Mouse (Mus musculus): ENCODE results near the gene Fam160a1. TPM values are rescaled to one million over a fixed set of nuclear protein-coding genes. Genes with fewer than 3 reads are reported as not detected.

The Fam160a1 gene
- polyA plus RNA-seq (2012; rRNA removed), result 2.5 and 4.7 TPM in 2 replicates

GRCm38 (mm10) chr3:85817191-85817590 is at the start of gene Fam160a1:
TSS of gene Fam160a1 (minus strand) at chr3:85817291.
- Histone ChIP-seq H3K4me1 (ENCODE audit: control insufficient read depth, insufficient read depth, low read length) (no peaks in the 10 kb centered on the region), H3K4me3 (ENCODE audit: insufficient read depth, low read length) (no peak within 1 kb of the TSS), H3K27ac (ENCODE audit: insufficient read depth, low read length) (no peak within 1 kb of the TSS)
- no peak for TF ChIP-seq POLR2A (IDR thresholded peaks at IDR 0.05; ENCODE audit: extremely low read depth, insufficient read depth, low read length)
- TF ChIP-seq CTCF (IDR thresholded peaks at IDR 0.05; ENCODE audit: extremely low read depth, insufficient read depth, low read length), result no peak

GRCm38 (mm10) chr3:85863996-85864395 is 46.9 kb upstream of the Fam160a1 start:
- no peak overlapping the region for H3K4me3 ChIP-seq (ENCODE audit: insufficient read depth, low read length)
- TF ChIP-seq POLR2A (IDR thresholded peaks at IDR 0.05; ENCODE audit: extremely low read depth, insufficient read depth, low read length) (no peak), CTCF (IDR thresholded peaks at IDR 0.05; ENCODE audit: extremely low read depth, insufficient read depth, low read length) (no peak)
- no peaks in the 10 kb centered on the region for H3K4me1 ChIP-seq (ENCODE audit: control insufficient read depth, insufficient read depth, low read length)
- no peak overlapping the region for H3K27ac ChIP-seq (ENCODE audit: insufficient read depth, low read length)

GRCm38 (mm10) chr3:85862886-85863285 is 45.8 kb upstream of the Fam160a1 start:
- H3K4me3 ChIP-seq (ENCODE audit: insufficient read depth, low read length), result no peak overlapping the region
- H3K27ac ChIP-seq (ENCODE audit: insufficient read depth, low read length), result no peak overlapping the region
- 0 out of 2 replicates have a peak, but pooled peaks cover 1% of the 10 kb centered on the region for H3K4me1 ChIP-seq (ENCODE audit: control insufficient read depth, insufficient read depth, low read length)
- TF ChIP-seq CTCF (IDR thresholded peaks at IDR 0.05; ENCODE audit: extremely low read depth, insufficient read depth, low read length) (no peak), POLR2A (IDR thresholded peaks at IDR 0.05; ENCODE audit: extremely low read depth, insufficient read depth, low read length) (no peak)

- TF ChIP-seq POLR2A (IDR thresholded peaks at IDR 0.05; ENCODE audit: extremely low read depth, insufficient read depth, low read length), result no peak
- no peak for TF ChIP-seq CTCF (IDR thresholded peaks at IDR 0.05; ENCODE audit: extremely low read depth, insufficient read depth, low read length)
- H3K4me1 ChIP-seq (ENCODE audit: control insufficient read depth, insufficient read depth, low read length), result 0 out of 2 replicates have a peak, but pooled peaks cover 1% of the 10 kb centered on the region
Measured at GRCm38 (mm10) chr3:85860996-85861395, 43.9 kb upstream of the Fam160a1 start.

GRCm38 (mm10) chr3:85859311-85859710 is 42.2 kb upstream of the Fam160a1 start:
- H3K4me1 ChIP-seq (ENCODE audit: control insufficient read depth, insufficient read depth, low read length), result 0 out of 2 replicates have a peak, but pooled peaks cover 1% of the 10 kb centered on the region
- H3K27ac ChIP-seq (ENCODE audit: insufficient read depth, low read length), result no peak overlapping the region
- TF ChIP-seq POLR2A (IDR thresholded peaks at IDR 0.05; ENCODE audit: extremely low read depth, insufficient read depth, low read length), result no peak
- no peak for TF ChIP-seq CTCF (IDR thresholded peaks at IDR 0.05; ENCODE audit: extremely low read depth, insufficient read depth, low read length)
- no peak overlapping the region for H3K4me3 ChIP-seq (ENCODE audit: insufficient read depth, low read length)

More at GRCm38 (mm10) chr3:85860996-85861395, 43.9 kb upstream of the Fam160a1 start:
- H3K4me3 ChIP-seq (ENCODE audit: insufficient read depth, low read length), result no peak overlapping the region
- no peak overlapping the region for H3K27ac ChIP-seq (ENCODE audit: insufficient read depth, low read length)

- Histone ChIP-seq H3K4me1 (ENCODE audit: control insufficient read depth, insufficient read depth, low read length) (0 out of 2 replicates have a peak, but pooled peaks cover 1% of the 10 kb centered on the region), H3K27ac (ENCODE audit: insufficient read depth, low read length) (no peak overlapping the region), H3K4me3 (ENCODE audit: insufficient read depth, low read length) (no peak overlapping the region)
- TF ChIP-seq CTCF (IDR thresholded peaks at IDR 0.05; ENCODE audit: extremely low read depth, insufficient read depth, low read length) (no peak), POLR2A (IDR thresholded peaks at IDR 0.05; ENCODE audit: extremely low read depth, insufficient read depth, low read length) (no peak)
Measured at GRCm38 (mm10) chr3:85858140-85859135, 41.3 kb upstream of the Fam160a1 start.

- H3K27ac ChIP-seq (ENCODE audit: insufficient read depth, low read length), result no peak overlapping the region
- no peak overlapping the region for H3K4me3 ChIP-seq (ENCODE audit: insufficient read depth, low read length)
- H3K4me1 ChIP-seq (ENCODE audit: control insufficient read depth, insufficient read depth, low read length), result 0 out of 2 replicates have a peak, but pooled peaks cover 1% of the 10 kb centered on the region
- TF ChIP-seq CTCF (IDR thresholded peaks at IDR 0.05; ENCODE audit: extremely low read depth, insufficient read depth, low read length), result no peak
- no peak for TF ChIP-seq POLR2A (IDR thresholded peaks at IDR 0.05; ENCODE audit: extremely low read depth, insufficient read depth, low read length)
Measured at GRCm38 (mm10) chr3:85857083-85857482, 40.0 kb upstream of the Fam160a1 start.

GRCm38 (mm10) chr3:85855947-85856346 is 38.9 kb upstream of the Fam160a1 start:
- H3K4me1 ChIP-seq (ENCODE audit: control insufficient read depth, insufficient read depth, low read length), result 0 out of 2 replicates have a peak, but pooled peaks cover 1% of the 10 kb centered on the region
- TF ChIP-seq POLR2A (IDR thresholded peaks at IDR 0.05; ENCODE audit: extremely low read depth, insufficient read depth, low read length), result no peak
- no peak for TF ChIP-seq CTCF (IDR thresholded peaks at IDR 0.05; ENCODE audit: extremely low read depth, insufficient read depth, low read length)
- no peak overlapping the region for H3K27ac ChIP-seq (ENCODE audit: insufficient read depth, low read length)

GRCm38 (mm10) chr3:85855043-85855442 is 38.0 kb upstream of the Fam160a1 start:
- no peak overlapping the region for H3K27ac ChIP-seq (ENCODE audit: insufficient read depth, low read length)
- TF ChIP-seq POLR2A (IDR thresholded peaks at IDR 0.05; ENCODE audit: extremely low read depth, insufficient read depth, low read length) (no peak), CTCF (IDR thresholded peaks at IDR 0.05; ENCODE audit: extremely low read depth, insufficient read depth, low read length) (no peak)
- no peak overlapping the region for H3K4me3 ChIP-seq (ENCODE audit: insufficient read depth, low read length)
- 0 out of 2 replicates have a peak, but pooled peaks cover 1% of the 10 kb centered on the region for H3K4me1 ChIP-seq (ENCODE audit: control insufficient read depth, insufficient read depth, low read length)

More at GRCm38 (mm10) chr3:85855947-85856346, 38.9 kb upstream of the Fam160a1 start:
- no peak overlapping the region for H3K4me3 ChIP-seq (ENCODE audit: insufficient read depth, low read length)

Measured in cortical plate, adult 2 months (tissue).